Mouse (Mus musculus) stomach, embryonic 16.5 days (tissue): ENCODE results near the gene Gpsm1. TPM values are rescaled to one million over a fixed set of nuclear protein-coding genes. Genes with fewer than 3 reads are reported as not detected.
"Not testable (repeated sequence)": the region's sequence is repeated elsewhere in the genome, so short reads cannot be mapped to it uniquely, and the experiment has no call there.

Experiments used
- ATAC-seq: fragments of 200-750 bp; cut with Nextera tagmentation; 2 replicates; pipeline ENCODE4 v1.8.0; 2017; ENCODE audit warnings: moderate number of reproducible peaks, moderate TSS enrichment; ENCODE audit not compliant: insufficient read depth, low FRiP score
- H3K27ac ChIP-seq: fragments of 300-500 bp; sonication (generic); 2 replicates; pipeline ENCODE4 v1.5.1; 2014; ENCODE audit warnings: low read length
- H3K27me3 ChIP-seq: fragments of 300-500 bp; sonication (generic); 2 replicates; pipeline ENCODE4 v1.6.1; 2014; ENCODE audit warnings: low read length, control low read depth, mixed read lengths; ENCODE audit not compliant: control insufficient read depth, insufficient read depth
- H3K36me3 ChIP-seq: fragments of 300-500 bp; sonication (generic); 2 replicates; pipeline ENCODE4 v1.6.1; 2014; ENCODE audit warnings: low read length; ENCODE audit not compliant: control insufficient read depth, insufficient read depth
- H3K4me1 ChIP-seq: fragments of 300-500 bp; sonication (generic); 2 replicates; pipeline ENCODE4 v1.6.1; 2014; ENCODE audit warnings: low read length, control low read depth, mixed read lengths; ENCODE audit not compliant: control insufficient read depth, insufficient read depth
- H3K4me2 ChIP-seq: fragments of 300-500 bp; sonication (generic); 2 replicates; pipeline ENCODE4 v1.6.1; 2014; ENCODE audit warnings: low read depth, low read length, mixed read lengths
- H3K4me3 ChIP-seq: fragments of 300-500 bp; sonication (generic); replicated peaks from 2 replicates; pipeline ENCODE4 v1.5.1; 2014; ENCODE audit warnings: mild to moderate bottlenecking, low read length
- H3K9ac ChIP-seq: fragments of 300-500 bp; sonication (generic); 2 replicates; pipeline ENCODE4 v1.6.1; 2014; ENCODE audit warnings: low read length
- H3K9me3 ChIP-seq: fragments of 300-500 bp; sonication (generic); replicated peaks from 2 replicates; pipeline ENCODE4 v1.6.1; 2016; ENCODE audit warnings: low read length, control low read depth; ENCODE audit not compliant: control insufficient read depth
- WGBS: fragments of 180-500 bp; shearing (Covaris S2); extraction: QIAGEN DNeasy Blood & Tissue Kit; methylation state at CpG from one replicate; pipeline ENCODE4 v1.1.7; 2014; 5-methylcytosine and 5-hydroxymethylcytosine counted together
- polyA plus RNA-seq: library from polyadenylated mRNA; unstranded; fragments of >200 nt; fragmentation: Nextera tagmentation; extraction: Ambion mirVana; gene quantifications from 2 replicates; pipeline ENCODE4 v1.2.1, GENCODE M21; 2015

Gpsm1 gene
- polyA plus RNA-seq, 1 experiment from 2014 or later = 28.8 TPM

- peaks cover 6% of the 10 kb centered on the region; the same call in 1 of the 2 replicates for H3K4me1 ChIP-seq
- H3K9ac ChIP-seq = no peak overlapping the region
- no peak for ATAC-seq
- H3K4me2 ChIP-seq = no peak overlapping the region
- H3K36me3 ChIP-seq = peaks cover 36% of the 10 kb centered on the region
- no peaks in the 10 kb centered on the region for H3K9me3 ChIP-seq
- WGBS = 82% methylated on average over 1 of the region's 1 CpGs
- no peaks in the 10 kb centered on the region for H3K27me3 ChIP-seq
- no peak overlapping the region for H3K4me3 ChIP-seq
- H3K27ac ChIP-seq = no peak overlapping the region
Observed at GRCm38 (mm10) chr2:26368572-26368971, 53.3 kb downstream of the Gpsm1 start.

GRCm38 (mm10) chr2:26372396-26372795 lies 57.1 kb downstream of the Gpsm1 start:
- H3K9ac ChIP-seq = no peak overlapping the region
- H3K27ac ChIP-seq = no peak overlapping the region
- H3K27me3 ChIP-seq = no peaks in the 10 kb centered on the region
- no peaks in the 10 kb centered on the region for H3K9me3 ChIP-seq
- H3K4me3 ChIP-seq = no peak overlapping the region
- no peak for ATAC-seq
- H3K4me1 ChIP-seq = no peaks in the 10 kb centered on the region
- no peak overlapping the region for H3K4me2 ChIP-seq
- H3K36me3 ChIP-seq = peaks cover 41% of the 10 kb centered on the region
- WGBS = 96% methylated on average over 8 of the region's 8 CpGs

GRCm38 (mm10) chr2:26380131-26380771 lies 64.9 kb downstream of the Gpsm1 start, which contains the start of gene Snapc4:
Gene Snapc4 (minus strand): TSS chr2:26380653.
- Histone ChIP-seq H3K4me3 (peak within 1 kb of the TSS; percentile 87), H3K4me2 (peak within 1 kb of the TSS; percentile 93), H3K4me1 (no peaks in the 10 kb centered on the region; the same call in 1 of the 2 replicates), H3K27ac (peak within 1 kb of the TSS; percentile 47; the same call in 1 of the 2 replicates), H3K9ac (peak within 1 kb of the TSS; percentile 86), H3K36me3 (0 out of 2 replicates have a peak, but pooled peaks cover 9% of the 10 kb centered on the region), H3K27me3 (no peaks in the 10 kb centered on the region), H3K9me3 (no peaks in the 10 kb centered on the region)
- peak; percentile 95 for ATAC-seq
- WGBS = under 1% methylated on average over 38 of the region's 38 CpGs

GRCm38 (mm10) chr2:26380871-26381270 lies 65.6 kb downstream of the Gpsm1 start:
- peak overlapping the region; percentile 93 for H3K4me2 ChIP-seq
- not testable (repeated sequence) for ATAC-seq, H3K9me3 ChIP-seq, H3K4me1 ChIP-seq, H3K36me3 ChIP-seq, H3K27me3 ChIP-seq, H3K27ac ChIP-seq
- WGBS = 31% methylated on average over 6 of the region's 6 CpGs
- peak overlapping the region; percentile 86 for H3K9ac ChIP-seq
- H3K4me3 ChIP-seq = peak overlapping the region; percentile 87

- Histone ChIP-seq H3K27me3 (no peaks in the 10 kb centered on the region), H3K36me3 (peaks cover 16% of the 10 kb centered on the region; the same call in 1 of the 2 replicates), H3K9me3 (no peaks in the 10 kb centered on the region), H3K4me1 (peaks cover 14% of the 10 kb centered on the region), H3K4me2 (peak overlapping the region; percentile 83), H3K27ac (no peak overlapping the region), H3K9ac (no peak overlapping the region), H3K4me3 (0 out of 2 replicates have a peak overlapping the region, but pooled peaks have one; percentile 94)
- ATAC-seq = no peak
- WGBS = 82% methylated on average over 3 of the region's 3 CpGs
Observed at GRCm38 (mm10) chr2:26387713-26388112, 72.4 kb downstream of the Gpsm1 start.

- Histone ChIP-seq H3K9ac (peak overlapping the region; percentile 96), H3K4me3 (peak overlapping the region; percentile 94), H3K27me3 (no peaks in the 10 kb centered on the region), H3K4me2 (peak overlapping the region; percentile 83), H3K36me3 (peaks cover 18% of the 10 kb centered on the region; the same call in 1 of the 2 replicates), H3K9me3 (no peaks in the 10 kb centered on the region), H3K4me1 (peaks cover 14% of the 10 kb centered on the region), H3K27ac (peak overlapping the region; percentile 49)
- peak; percentile 52; the same call in 1 of the 2 replicates for ATAC-seq
- WGBS = under 1% methylated on average over 45 of the region's 45 CpGs
Observed at GRCm38 (mm10) chr2:26388682-26389153, 73.4 kb downstream of the Gpsm1 start.

- Histone ChIP-seq H3K9me3 (no peaks in the 10 kb centered on the region), H3K4me3 (peak within 1 kb of the TSS; percentile 94), H3K27me3 (no peaks in the 10 kb centered on the region), H3K9ac (peak within 1 kb of the TSS; percentile 96), H3K36me3 (peaks cover 18% of the 10 kb centered on the region; the same call in 1 of the 2 replicates), H3K4me1 (peaks cover 14% of the 10 kb centered on the region), H3K27ac (peak within 1 kb of the TSS; percentile 49), H3K4me2 (peak within 1 kb of the TSS; percentile 90)
- WGBS = under 1% methylated on average over 60 of the region's 60 CpGs
- ATAC-seq = peak; percentile 86
Observed at GRCm38 (mm10) chr2:26389154-26389690, 73.9 kb downstream of the Gpsm1 start, which contains the start of the genes Entr1 and Pmpca. Gene Entr1 (minus strand): TSS chr2:26389316. Gene Pmpca (plus strand): TSS chr2:26389339.

- WGBS = 81% methylated on average over 3 of the region's 3 CpGs
- no peak overlapping the region for H3K4me3 ChIP-seq
- no peak overlapping the region for H3K9ac ChIP-seq
- H3K4me1 ChIP-seq = peaks cover 14% of the 10 kb centered on the region
- no peak overlapping the region for H3K4me2 ChIP-seq
- H3K27ac ChIP-seq = no peak overlapping the region
- no peaks in the 10 kb centered on the region for H3K27me3 ChIP-seq
- no peaks in the 10 kb centered on the region for H3K9me3 ChIP-seq
- H3K36me3 ChIP-seq = peaks cover 35% of the 10 kb centered on the region
- ATAC-seq = no peak
Observed at GRCm38 (mm10) chr2:26390954-26391353, 75.6 kb downstream of the Gpsm1 start.

GRCm38 (mm10) chr2:26391617-26392016 lies 76.3 kb downstream of the Gpsm1 start:
- no peak overlapping the region for H3K9ac ChIP-seq
- H3K36me3 ChIP-seq = peaks cover 41% of the 10 kb centered on the region
- H3K4me3 ChIP-seq = no peak overlapping the region
- no peak for ATAC-seq
- H3K27ac ChIP-seq = no peak overlapping the region
- H3K9me3 ChIP-seq = no peaks in the 10 kb centered on the region
- 90% methylated on average over 6 of the region's 6 CpGs for WGBS
- no peak overlapping the region for H3K4me2 ChIP-seq
- H3K4me1 ChIP-seq = peaks cover 14% of the 10 kb centered on the region
- H3K27me3 ChIP-seq = no peaks in the 10 kb centered on the region
